16 mouse cellular contexts compared by ENCODE assay signal in genomic region chr8:76474464-76475208, GRCm38 (mm10).
"Had no signal": no experiment of that assay in that cellular context is flagged by ENCODE, and none has a peak within 500 bp of the region (broad histone marks: within the 10 kb centered on the region; RNA-seq: fewer than 3 reads in every experiment).

No protein-coding gene starts in this region.

- ATAC-seq: liver, postnatal 0 days; midbrain, embryonic 13.5 days had no signal

- H3K4me3 ChIP-seq: limb, embryonic 12.5 days; limb, embryonic 15.5 days; lung, embryonic 15.5 days; megakaryocyte, embryonic 14.5 days; midbrain, embryonic 10.5 days; midbrain, embryonic 13.5 days had no signal

- H3K27ac ChIP-seq: kidney, postnatal 0 days; limb, embryonic 12.5 days; limb, embryonic 15.5 days; liver, embryonic 14.5 days; lung, embryonic 15.5 days; midbrain, embryonic 10.5 days; midbrain, embryonic 13.5 days had no signal

- H3K27me3 ChIP-seq: limb, embryonic 12.5 days; limb, embryonic 15.5 days; lung, embryonic 15.5 days; megakaryocyte, embryonic 14.5 days; midbrain, embryonic 13.5 days had no signal

- H3K4me2 ChIP-seq: limb, embryonic 12.5 days; limb, embryonic 15.5 days; liver, embryonic 11.5 days; lung, embryonic 15.5 days; midbrain, embryonic 13.5 days had no signal

- H3K36me3 ChIP-seq: limb, embryonic 12.5 days; limb, embryonic 15.5 days; lung, embryonic 15.5 days; midbrain, embryonic 10.5 days; midbrain, embryonic 13.5 days had no signal

- DNase-seq: kidney, postnatal 25 days; left cerebral cortex, postnatal 4 days; liver, postnatal 0 days; lung, postnatal 10 days; lung, postnatal 36 days; thymus, adult 18-20 months; thymus, postnatal 36 days had no signal

- H3K4me1 ChIP-seq: limb, embryonic 12.5 days; limb, embryonic 15.5 days; lung, embryonic 15.5 days; megakaryocyte, embryonic 14.5 days; midbrain, embryonic 10.5 days; midbrain, embryonic 13.5 days had no signal

- H3K9me3 ChIP-seq: limb, embryonic 12.5 days; limb, embryonic 15.5 days; lung, embryonic 15.5 days; megakaryocyte, embryonic 14.5 days; midbrain, embryonic 10.5 days; midbrain, embryonic 13.5 days had no signal

- H3K9ac ChIP-seq: limb, embryonic 12.5 days; limb, embryonic 15.5 days; liver, embryonic 14.5 days; liver, postnatal 0 days; lung, embryonic 15.5 days; midbrain, embryonic 13.5 days had no signal
